Mouse (Mus musculus) intestine, embryonic 14.5 days (tissue): ENCODE results near the gene Scrg1. TPM values are rescaled to one million over a fixed set of nuclear protein-coding genes. Genes with fewer than 3 reads are reported as not detected.
"Not testable (repeated sequence)": the region's sequence is repeated elsewhere in the genome, so short reads cannot be mapped to it uniquely, and the experiment has no call there.

Experiments
- ATAC-seq: fragments of 200-750 bp; cut with Nextera tagmentation; replicated peaks from 2 replicates; pipeline ENCODE4 v1.8.0; 2017; ENCODE audit warnings: low read depth, moderate number of reproducible peaks, moderate TSS enrichment, moderate library complexity; ENCODE audit not compliant: low FRiP score, low TSS enrichment
- DNase-seq: peaks from one replicate; pipeline ENCODE4 v3.0.0-alpha.2; 2018; ENCODE audit warnings: low spot score
- H3K27ac ChIP-seq: fragments of 300-500 bp; sonication (generic); 2 replicates; pipeline ENCODE4 v1.5.1; 2014; ENCODE audit warnings: low read depth, mild to moderate bottlenecking, control low read depth
- H3K27me3 ChIP-seq: fragments of 300-500 bp; sonication (generic); replicated peaks from 2 replicates; pipeline ENCODE4 v1.6.1; 2014; ENCODE audit warnings: low read length, control low read depth; ENCODE audit not compliant: control insufficient read depth, insufficient read depth
- H3K36me3 ChIP-seq: fragments of 300-500 bp; sonication (generic); 2 replicates; pipeline ENCODE4 v1.6.1; 2014; ENCODE audit warnings: low read length, control low read depth; ENCODE audit not compliant: control insufficient read depth, insufficient read depth
- H3K4me1 ChIP-seq: fragments of 300-500 bp; sonication (generic); replicated peaks from 2 replicates; pipeline ENCODE4 v1.6.1; 2014; ENCODE audit warnings: low read length, control low read depth, mixed read lengths; ENCODE audit not compliant: control insufficient read depth, insufficient read depth
- H3K4me2 ChIP-seq: fragments of 300-500 bp; sonication (generic); 2 replicates; pipeline ENCODE4 v1.6.1; 2014; ENCODE audit warnings: low read length
- H3K4me3 ChIP-seq: fragments of 300-500 bp; sonication (generic); 2 replicates; pipeline ENCODE4 v1.5.1; 2014; ENCODE audit warnings: low read depth, low read length, control low read depth, mixed read lengths
- H3K9ac ChIP-seq: fragments of 300-500 bp; sonication (generic); 2 replicates; pipeline ENCODE4 v1.6.1; 2014; ENCODE audit warnings: mild to moderate bottlenecking, low read length
- H3K9me3 ChIP-seq: fragments of 300-500 bp; sonication (generic); 2 replicates; pipeline ENCODE4 v1.6.1; 2016; ENCODE audit warnings: low read length, control low read depth; ENCODE audit not compliant: control insufficient read depth
- WGBS: fragments of 180-500 bp; shearing (Covaris S2); extraction: QIAGEN DNeasy Blood & Tissue Kit; methylation state at CpG from one replicate; pipeline ENCODE4 v1.1.7; 2014; 5-methylcytosine and 5-hydroxymethylcytosine counted together
- polyA plus RNA-seq: library from polyadenylated mRNA; unstranded; fragments of >200 nt; fragmentation: Nextera tagmentation; extraction: Ambion mirVana; gene quantifications from 2 replicates; pipeline ENCODE4 v1.2.1, GENCODE M21; 2014

The Scrg1 gene
- polyA plus RNA-seq, 1 experiment from 2014 or later = 0.54 TPM

- no peak overlapping the region for H3K4me2 ChIP-seq
- H3K27ac ChIP-seq = no peak overlapping the region
- DNase-seq (no peak), ATAC-seq (no peak)
- H3K9ac ChIP-seq = no peak overlapping the region
- WGBS = 72% methylated on average over 18 of the region's 18 CpGs
- no peaks in the 10 kb centered on the region for H3K4me1 ChIP-seq
- no peaks in the 10 kb centered on the region for H3K36me3 ChIP-seq
- no peaks in the 10 kb centered on the region; the same call in 1 of the 2 replicates for H3K27me3 ChIP-seq
- H3K9me3 ChIP-seq = no peaks in the 10 kb centered on the region
- no peak overlapping the region for H3K4me3 ChIP-seq
These were observed 27.9 kb upstream of the Scrg1 start for GRCm38 (mm10) chr8:57427581-57428366.

- H3K9ac ChIP-seq = no peak overlapping the region
- 38% methylated on average over 1 of the region's 1 CpGs for whole genome bisulfite sequencing
- H3K4me2 ChIP-seq = no peak overlapping the region
- no peak overlapping the region for H3K27ac ChIP-seq
- no peak for ATAC-seq
- no peak for DNase-seq
- no peaks in the 10 kb centered on the region for H3K9me3 ChIP-seq
- H3K4me1 ChIP-seq = no peaks in the 10 kb centered on the region
- no peaks in the 10 kb centered on the region for H3K36me3 ChIP-seq
- H3K27me3 ChIP-seq = no peaks in the 10 kb centered on the region; the same call in 1 of the 2 replicates
- H3K4me3 ChIP-seq = no peak overlapping the region
These were observed 27.2 kb upstream of the Scrg1 start for GRCm38 (mm10) chr8:57428566-57428965.

DNA sequence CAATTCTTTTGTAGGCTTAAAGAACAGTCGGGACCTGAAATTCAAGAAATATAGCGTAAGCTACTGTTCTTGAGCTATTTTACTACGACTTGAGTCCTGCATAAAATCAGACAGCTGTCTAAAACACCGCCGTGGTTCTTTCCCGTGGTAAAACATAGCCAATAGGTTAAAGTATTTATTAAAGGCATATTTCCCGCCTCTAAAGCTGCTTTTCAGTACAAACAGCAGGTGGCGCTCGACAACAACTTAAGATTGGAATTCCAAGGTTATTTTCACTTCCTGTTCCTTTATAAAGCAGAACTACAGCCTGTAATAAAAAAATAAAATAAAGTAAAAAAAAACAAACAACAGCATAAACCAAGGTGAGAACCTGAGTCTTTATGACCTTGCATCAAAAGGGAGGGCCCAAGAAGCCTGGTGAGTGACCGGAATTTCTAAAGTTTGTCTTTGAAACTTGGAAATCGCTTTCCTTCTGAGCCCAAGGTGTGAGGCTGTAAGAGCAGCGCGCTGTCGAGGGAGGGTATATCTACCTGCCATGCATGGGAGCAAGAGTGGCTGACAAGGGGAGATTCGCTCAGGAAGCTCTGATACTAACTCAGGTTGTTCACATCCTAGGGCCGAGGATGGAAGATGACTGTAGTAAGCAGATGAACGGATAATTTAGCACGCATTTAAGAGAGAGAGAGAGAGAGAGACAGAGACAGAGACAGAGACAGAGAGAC is 26.4 kb upstream of the Scrg1 start:
- ATAC-seq = 0 out of 2 replicates have a peak, but pooled peaks have one; percentile 20
- DNase-seq = peak; percentile 84
- no peaks in the 10 kb centered on the region for H3K9me3 ChIP-seq
- H3K27ac ChIP-seq = no peak overlapping the region
- H3K4me3 ChIP-seq = no peak overlapping the region
- 34% methylated on average over 18 of the region's 18 CpGs for WGBS
- H3K9ac ChIP-seq = no peak overlapping the region
- H3K36me3 ChIP-seq = no peaks in the 10 kb centered on the region
- peak overlapping the region; percentile 34 for H3K4me2 ChIP-seq
- H3K4me1 ChIP-seq = no peaks in the 10 kb centered on the region
- H3K27me3 ChIP-seq = no peaks in the 10 kb centered on the region; the same call in 1 of the 2 replicates

DNA sequence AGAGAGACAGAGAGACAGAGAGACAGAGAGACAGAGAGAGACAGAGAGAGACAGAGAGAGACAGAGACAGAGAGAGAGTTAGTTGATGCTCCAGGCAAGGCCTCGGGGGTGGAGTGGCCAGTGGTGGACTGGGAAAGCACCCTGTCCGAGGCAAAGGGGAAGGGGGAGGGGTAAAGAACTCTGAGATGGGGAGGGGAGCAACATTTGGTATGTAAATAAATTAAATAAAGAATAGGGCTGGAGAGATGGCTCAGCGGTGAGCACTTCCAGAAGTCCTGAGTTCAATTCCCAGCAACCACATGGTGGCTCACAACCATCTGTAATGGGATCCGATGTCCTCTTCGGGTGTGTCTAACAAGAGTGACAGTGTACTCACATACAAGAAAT is 25.8 kb upstream of the Scrg1 start:
- not testable (repeated sequence) for H3K27ac ChIP-seq, H3K9me3 ChIP-seq, H3K4me1 ChIP-seq, H3K4me3 ChIP-seq, H3K27me3 ChIP-seq, ATAC-seq, DNase-seq, H3K4me2 ChIP-seq, H3K9ac ChIP-seq, H3K36me3 ChIP-seq
- WGBS = 66% methylated on average over 5 of the region's 5 CpGs

DNA sequence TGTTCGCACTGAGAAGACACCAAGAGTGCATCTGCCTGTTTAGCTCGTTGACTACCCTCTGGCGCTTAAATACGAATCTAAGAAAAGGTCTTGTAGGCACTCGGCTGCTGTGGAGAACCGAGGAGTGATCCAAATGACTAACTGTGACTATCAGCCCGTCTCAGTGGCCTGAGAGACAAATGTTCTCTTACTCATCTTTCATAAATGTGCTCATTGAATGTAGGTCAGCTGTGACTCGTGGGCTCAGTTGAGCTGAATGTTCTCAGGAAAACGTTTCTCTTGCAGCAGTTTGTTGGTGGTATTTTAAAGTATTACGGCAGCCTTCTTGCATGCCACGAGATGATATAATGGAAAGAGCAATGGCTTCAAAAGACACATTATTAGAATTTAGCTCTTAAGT is 24.8 kb upstream of the Scrg1 start:
- Histone ChIP-seq H3K9me3 (no peaks in the 10 kb centered on the region), H3K4me2 (no peak overlapping the region), H3K36me3 (no peaks in the 10 kb centered on the region), H3K9ac (no peak overlapping the region), H3K27ac (no peak overlapping the region), H3K4me1 (no peaks in the 10 kb centered on the region), H3K4me3 (no peak overlapping the region), H3K27me3 (no peaks in the 10 kb centered on the region; the same call in 1 of the 2 replicates)
- no peak for DNase-seq
- ATAC-seq = no peak
- 84% methylated on average over 11 of the region's 11 CpGs for WGBS

- WGBS = 65% methylated on average over 5 of the region's 5 CpGs
- Histone ChIP-seq H3K36me3 (no peaks in the 10 kb centered on the region), H3K27ac (no peak overlapping the region), H3K4me2 (no peak overlapping the region), H3K4me3 (no peak overlapping the region), H3K9me3 (no peaks in the 10 kb centered on the region), H3K4me1 (0 out of 2 replicates have a peak, but pooled peaks cover 3% of the 10 kb centered on the region), H3K9ac (no peak overlapping the region), H3K27me3 (no peaks in the 10 kb centered on the region; the same call in 1 of the 2 replicates)
- DNase-seq = no peak
- no peak for ATAC-seq
These were observed 22.9 kb upstream of the Scrg1 start for GRCm38 (mm10) chr8:57432802-57433201.

DNA sequence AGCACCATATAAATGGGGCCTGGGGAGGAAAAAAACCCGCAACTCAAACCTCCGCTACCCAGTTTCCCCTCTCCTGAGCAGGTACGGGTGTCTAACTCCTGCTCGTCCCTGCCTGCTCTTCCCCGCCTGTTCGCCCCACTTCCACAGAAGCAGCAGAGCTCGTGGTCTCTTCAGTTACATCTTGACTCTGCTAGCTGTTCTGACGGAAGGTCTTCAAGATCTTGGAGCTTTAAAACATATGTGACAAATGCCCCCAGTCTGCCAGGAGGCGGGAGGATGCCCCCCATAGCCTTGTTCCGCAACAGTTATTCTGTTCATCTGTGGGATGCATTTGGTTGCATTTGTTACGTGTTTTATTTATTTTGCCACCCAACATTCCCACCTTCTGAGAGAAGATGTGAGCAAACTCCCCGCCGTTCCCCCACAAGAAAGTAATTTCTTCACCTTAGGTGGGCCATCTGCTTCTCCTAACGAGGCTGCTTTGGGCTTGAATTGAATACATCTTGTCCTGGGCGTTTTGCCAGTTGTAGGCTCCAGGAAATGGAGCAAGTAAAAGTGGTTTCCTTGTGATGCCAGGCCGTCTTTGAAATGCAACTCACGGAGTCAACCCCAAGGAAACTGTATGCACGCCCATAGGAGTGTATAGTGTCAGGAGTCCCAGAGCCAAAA is 19.8 kb upstream of the Scrg1 start:
- ATAC-seq = no peak
- no peak overlapping the region for H3K4me2 ChIP-seq
- no peak overlapping the region for H3K9ac ChIP-seq
- no peak overlapping the region for H3K4me3 ChIP-seq
- no peak for DNase-seq
- WGBS = 56% methylated on average over 18 of the region's 18 CpGs
- H3K27ac ChIP-seq = no peak overlapping the region
- H3K9me3 ChIP-seq = no peaks in the 10 kb centered on the region
- no peaks in the 10 kb centered on the region for H3K27me3 ChIP-seq
- H3K4me1 ChIP-seq = 0 out of 2 replicates have a peak, but pooled peaks cover 3% of the 10 kb centered on the region
- no peaks in the 10 kb centered on the region for H3K36me3 ChIP-seq

DNA sequence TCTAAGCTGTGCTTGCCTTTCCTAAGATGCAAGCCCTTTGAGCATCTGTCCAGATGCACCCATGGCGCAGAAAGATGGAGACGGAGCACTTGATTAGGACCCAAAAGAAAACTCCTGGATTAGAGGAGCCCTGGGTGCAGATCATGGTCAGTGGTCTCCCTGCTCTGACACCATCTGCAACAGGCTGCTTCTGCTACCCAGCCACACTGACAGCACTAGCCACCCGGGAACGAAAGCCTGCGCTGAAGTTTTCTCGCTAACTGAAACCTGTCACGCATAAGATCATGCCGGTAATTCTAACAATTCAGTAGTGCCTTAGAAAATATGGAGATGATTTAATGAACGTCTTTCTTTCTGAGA is 19.3 kb upstream of the Scrg1 start:
- 0 out of 2 replicates have a peak, but pooled peaks cover 3% of the 10 kb centered on the region for H3K4me1 ChIP-seq
- H3K27me3 ChIP-seq = no peaks in the 10 kb centered on the region
- H3K4me2 ChIP-seq = no peak overlapping the region
- no peaks in the 10 kb centered on the region for H3K36me3 ChIP-seq
- ATAC-seq = no peak
- DNase-seq = no peak
- H3K27ac ChIP-seq = no peak overlapping the region
- no peak overlapping the region for H3K9ac ChIP-seq
- no peak overlapping the region for H3K4me3 ChIP-seq
- WGBS = 80% methylated on average over 9 of the region's 9 CpGs
- no peaks in the 10 kb centered on the region for H3K9me3 ChIP-seq
